Mouse (Mus musculus) urinary bladder, postnatal 10 days (tissue): ENCODE data around the gene Otx1.

Experiments
- DNase-seq: peaks from one replicate; pipeline ENCODE4 v3.0.0; 2022; ENCODE audit warnings: low spot score

The Otx1 gene

DNA sequence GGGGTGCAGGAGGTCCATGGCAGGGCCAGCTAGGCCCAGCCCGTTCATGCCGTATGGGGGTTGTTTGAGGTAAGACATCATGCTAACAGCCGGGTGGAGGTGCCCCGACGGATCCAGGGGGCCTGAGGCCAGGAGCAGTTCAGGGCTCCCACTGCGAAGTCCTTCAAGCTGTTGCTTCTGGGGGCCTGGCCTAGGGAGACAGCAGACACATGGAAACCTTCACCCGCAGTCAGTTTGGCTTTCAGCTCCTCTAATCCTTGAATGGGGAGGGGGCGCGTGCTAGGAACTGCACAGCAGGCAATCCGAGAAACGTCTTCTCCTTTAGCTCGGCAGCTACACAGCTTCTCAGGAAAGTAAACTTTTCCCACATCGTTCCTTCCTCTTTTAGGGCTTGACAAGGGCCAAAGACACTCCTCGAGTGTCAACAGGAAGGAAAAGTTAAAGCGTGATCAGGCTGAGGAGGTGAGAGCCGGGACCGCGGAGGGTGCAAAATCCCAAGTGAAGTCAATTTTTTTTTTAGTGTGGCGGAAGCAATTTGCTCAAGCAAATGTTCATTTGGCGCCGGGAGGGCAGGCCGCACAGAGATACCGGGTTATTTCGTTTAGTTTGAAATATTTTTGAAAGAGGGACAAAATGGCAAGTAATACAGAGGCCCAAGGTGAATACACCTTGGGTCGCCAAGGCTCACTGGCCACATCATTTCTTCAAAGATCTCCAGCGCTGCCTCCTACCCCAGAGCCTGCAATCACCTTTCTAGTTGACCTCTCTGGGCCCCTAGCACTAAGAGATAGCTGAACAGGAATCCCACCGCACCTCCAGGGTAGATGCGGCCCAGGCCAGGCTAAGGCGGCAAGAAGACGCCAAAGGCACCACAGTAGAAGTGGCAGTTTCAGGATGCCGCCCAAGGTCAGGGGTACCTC is 3.0 kb downstream of the Otx1 start:
- DNase-seq = no peak

DNA sequence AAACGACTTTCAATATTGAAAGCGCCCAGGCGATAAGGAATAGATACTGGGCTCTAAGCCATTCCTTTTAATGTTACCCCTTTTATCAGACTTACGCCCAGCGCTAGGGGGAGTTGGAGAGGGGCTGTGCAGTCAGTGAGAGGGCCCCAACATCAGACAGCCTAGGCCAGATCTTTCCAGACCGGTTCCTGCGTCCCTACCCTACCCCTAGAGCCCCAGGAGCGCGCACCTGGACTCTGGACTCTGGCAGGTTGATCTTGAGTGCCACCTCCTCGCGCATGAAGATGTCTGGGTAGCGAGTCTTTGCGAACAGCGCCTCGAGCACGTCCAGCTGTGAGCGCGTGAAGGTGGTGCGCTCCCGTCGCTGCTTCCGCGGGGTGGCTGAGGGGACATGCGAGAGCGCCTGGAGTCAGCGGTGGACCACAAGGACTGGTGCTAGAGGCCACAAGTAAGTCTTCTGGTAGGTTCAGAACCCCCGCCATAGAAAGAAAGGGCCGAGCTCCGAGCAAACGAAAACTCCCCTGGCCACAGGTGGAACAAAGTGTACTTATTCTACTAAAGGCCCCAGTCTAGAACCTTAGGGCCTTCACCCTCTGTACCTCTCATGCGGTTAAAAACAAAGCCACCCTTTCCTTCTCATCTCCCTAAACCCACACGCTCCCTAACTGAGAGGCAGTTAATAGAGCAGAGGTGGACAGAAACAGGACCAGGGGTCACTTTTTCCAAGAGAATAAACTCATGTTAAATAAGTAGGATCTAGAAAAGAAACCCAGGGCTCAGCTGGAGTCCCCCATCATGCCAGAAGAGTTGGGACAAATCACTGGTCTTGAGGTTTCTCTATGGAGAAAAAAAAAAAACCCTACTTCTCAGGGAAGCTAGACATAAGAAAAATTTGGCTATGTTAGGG is 4.3 kb downstream of the Otx1 start:
- no peak for DNase-seq

DNA sequence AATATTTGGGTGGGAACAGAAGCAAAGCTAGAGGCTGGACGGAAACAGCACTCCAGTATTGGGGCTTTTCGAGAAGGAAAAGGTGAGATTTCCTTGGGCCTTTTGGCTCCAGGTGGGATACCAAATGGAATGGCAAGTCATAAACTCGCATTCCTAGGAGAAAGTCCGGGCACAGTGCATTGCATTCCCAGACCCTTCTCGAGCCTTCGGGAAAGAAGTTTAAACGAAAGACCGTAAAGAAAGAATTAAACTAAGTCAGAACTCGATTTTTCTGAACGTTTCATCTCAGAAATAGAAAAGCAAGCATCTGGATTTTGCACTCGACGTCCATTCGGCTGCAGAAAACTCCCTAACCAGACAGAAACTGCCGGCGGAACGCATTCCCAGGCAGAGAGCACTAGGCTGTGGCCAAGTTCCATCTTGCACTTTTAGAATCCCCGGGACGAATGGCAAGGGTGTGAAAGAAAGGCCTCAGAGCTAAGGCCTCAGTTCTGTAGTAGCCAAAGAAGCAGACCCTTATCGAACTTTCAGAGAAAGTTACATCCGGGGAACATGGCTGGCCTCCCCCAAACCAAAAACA is 5.0 kb downstream of the Otx1 start:
- no peak for DNase-seq

DNA sequence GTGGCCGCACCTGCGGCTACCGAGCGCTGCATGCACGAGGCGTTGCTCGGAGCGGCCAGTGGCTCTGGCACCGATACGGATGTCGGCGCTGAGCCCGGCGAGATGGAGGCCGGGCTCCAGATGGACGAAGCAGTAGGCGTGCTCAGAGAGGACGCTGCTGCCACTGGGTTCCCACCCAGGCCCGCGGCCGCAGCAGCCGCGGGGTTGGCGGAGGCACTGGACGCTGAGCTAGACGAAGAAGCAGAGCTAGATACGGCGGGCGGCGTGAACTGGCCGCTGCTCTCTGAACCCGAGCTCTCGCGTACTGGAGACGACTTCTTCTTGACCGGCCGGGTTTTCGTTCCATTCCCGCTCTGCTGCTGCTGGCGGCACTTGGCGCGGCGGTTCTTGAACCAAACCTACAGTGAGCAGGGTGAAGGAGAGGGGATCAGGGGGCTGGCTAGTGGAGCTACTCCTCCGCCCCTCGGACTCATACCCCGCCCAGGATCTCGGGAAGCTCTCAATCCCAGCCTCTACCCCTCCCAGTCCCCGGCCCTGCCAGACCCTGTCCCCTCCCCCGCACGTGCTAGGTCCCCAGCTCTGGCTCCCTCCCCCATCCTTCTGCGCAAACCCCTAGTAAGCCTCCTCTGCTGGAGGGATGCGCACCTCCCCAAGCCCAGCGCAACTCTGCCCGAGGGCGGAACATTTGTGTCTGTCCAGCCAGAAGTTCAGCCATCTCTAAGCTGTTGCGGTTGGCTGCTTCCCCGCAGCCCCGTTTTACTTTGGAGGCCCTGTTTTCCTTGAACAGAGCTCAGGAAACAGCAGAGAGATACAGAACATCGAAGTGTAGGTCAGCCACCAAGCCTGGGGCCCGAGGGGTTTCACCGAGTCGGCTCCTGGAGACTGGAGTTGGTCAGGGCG is 5.8 kb downstream of the Otx1 start:
- no peak for DNase-seq

DNA sequence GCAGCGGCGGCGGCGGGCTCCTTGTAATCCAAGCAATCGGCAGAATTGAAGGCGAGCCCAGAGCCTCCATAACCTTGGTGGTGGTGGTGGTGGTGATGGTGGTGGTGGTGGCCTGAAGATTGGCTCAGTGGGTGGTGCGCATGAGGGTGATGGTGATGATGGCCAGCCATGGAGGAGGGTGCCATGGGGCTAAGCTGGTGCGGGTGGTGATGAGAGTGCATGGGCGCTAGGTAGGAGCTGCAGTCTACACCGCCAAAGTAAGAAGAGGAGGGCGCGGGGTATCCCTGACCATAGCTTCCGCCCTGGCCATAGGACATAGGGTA is 6.4 kb downstream of the Otx1 start:
- DNase-seq = no peak

DNA sequence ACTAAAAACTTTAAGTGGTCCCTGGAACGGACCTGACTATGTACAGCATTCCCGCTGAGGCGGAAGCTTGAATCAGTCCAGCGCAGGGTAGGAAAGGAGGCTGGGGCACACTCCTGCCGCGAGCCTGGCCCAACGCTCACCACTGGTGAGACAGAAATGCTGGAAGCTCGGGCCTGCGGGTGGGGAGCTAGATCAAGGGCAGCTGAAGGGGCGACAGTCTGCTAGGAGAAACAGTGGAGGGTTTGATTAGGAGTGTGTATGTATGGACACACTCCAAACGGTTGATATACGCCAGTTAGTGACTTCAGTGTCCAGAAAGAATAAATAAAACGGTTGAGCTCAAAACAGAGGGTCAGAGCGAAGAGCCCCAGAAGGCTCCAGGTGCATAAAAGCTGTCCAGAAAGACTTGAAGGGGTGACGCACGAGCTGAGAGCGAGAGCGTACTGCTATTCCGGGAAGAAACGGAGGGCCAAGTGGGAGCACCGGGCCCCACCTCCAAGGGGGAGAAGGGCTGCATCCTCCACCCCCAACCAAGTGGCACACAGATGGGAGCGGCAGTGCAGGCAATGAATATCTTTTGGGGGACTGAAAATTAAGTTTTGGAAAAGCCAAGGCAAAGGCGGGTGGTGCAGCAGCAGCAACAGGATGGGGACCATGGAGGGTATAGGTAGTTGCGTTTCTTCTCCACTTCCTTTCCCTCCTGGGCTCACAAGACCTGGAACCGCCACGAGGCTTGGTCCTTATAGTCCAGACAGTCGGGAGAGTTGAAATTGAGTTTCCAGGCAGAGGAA is 7.0 kb downstream of the Otx1 start:
- no peak for DNase-seq

DNA sequence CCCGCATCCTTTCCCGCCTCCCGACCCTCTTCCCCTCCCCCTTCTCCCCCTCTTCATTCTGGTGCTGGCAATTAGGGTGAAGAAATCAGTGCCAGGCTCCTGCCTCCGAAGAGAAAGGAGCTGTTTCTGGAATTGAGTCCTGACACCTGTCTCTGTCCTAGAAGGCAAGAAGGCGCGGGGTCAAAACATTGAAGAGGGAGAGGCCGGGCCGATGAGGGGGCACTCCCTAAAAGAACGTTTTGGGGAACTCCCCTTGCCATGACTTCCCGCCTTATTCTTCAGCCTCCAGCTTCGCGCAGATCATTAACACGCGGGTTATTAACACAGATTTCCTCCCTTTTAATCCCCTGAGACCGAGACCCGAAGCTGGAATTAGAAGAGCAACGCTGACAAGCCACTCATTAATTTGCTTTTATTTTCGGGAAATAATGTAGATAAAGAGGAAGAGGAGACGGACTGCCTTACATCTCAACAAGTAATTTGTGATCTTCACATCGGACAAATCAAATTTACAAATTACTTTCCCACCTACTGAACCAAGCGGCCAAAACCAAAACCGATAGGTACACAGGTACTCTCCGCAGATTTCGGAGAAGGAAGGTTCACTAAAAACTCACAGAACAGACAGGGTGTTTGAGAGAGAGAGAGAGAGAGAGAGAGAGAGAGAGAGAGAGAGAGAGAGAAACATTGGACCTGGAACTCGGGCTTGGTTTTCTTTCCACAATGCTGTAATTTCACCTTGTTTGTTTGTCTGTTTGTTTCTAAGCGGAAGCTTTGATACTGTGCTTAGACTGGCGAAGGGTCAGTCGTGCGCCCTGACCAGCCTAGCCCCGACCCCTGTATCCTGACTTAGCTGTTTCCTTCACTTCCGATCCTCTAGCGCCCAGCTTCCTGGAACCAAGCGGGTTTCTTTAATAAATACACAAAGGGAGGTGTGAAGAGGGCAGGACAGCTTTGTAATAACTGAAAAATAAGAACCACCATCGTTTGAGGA is 8.0 kb downstream of the Otx1 start:
- DNase-seq = no peak

DNA sequence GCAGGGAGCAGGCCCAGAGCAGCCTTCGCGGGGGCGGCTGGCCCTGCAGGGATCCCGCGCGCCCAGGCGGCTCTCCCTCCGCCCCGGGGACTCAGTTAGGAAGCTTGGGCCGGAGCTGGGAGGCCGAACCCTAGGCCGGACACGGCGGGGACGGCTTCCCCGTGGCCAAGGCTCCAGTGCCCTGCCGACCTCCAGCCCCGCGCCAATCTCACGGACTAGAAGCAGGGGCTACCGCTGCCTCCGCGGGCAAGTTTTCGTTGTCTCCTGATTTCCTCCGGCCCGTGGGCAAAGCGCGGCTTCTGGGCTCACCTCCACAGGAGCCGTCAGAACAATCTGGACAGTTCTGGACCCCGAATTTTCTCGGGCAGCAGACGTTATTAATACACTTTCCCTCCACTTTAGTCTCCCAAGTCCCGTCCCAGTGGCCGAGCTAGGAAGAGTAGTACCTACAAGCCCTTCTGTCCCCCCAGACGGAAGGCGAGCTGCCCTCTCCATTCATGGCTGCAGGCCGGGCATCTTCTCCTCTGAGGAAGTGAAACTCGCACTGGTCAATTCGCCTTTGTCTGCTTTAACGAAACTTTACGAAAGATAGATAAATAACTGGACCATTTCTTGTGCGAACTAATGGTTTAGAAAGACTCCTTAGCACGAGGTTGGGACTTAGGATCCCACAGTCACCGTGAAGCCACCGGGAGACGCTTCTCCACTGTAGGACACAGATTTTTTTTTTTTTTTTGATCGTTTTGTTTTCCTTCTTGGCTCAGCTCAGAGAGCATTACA is 8.9 kb downstream of the Otx1 start:
- no peak for DNase-seq

DNA sequence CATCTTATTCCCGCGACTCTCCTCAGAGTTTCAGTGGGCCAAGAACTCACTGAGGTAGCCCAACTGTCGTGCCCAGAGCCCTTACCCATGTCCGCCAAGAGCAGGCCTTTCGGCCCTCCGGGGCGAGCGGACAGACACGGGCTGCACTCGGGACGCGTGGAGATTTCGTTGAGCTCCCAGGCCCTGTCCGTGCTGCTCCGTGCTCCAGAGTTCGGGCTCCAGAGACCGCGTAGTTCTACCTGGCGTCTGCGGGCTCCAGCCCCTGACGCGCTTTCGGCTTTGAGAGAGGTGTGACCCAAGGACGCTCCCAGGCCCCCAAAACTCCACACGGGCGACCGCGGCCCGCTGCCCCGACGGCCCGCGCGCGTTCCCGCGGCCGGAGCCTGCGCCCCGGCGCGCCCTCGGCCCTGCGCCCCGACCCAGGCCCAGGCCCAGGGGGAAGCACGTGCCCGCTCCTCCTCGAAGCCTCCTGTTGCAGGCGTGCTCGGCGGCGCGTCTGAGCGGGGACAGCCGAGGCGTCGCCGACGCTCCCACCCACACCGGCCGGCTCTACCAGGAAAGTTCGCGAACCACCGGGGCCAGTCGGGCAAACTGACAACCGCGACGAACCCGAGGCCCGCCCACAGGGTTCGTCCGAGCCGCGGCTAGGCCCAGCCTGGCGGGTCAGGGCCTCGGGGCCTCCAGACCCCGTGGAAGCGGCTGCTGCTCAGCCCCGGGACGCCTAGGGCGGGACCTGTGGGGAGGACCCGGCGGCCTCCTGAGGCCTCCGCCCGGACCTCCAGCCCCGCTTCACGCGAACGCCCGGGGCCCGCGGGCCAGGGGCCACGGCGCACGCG is 9.7 kb downstream of the Otx1 start:
- no peak for DNase-seq

DNA sequence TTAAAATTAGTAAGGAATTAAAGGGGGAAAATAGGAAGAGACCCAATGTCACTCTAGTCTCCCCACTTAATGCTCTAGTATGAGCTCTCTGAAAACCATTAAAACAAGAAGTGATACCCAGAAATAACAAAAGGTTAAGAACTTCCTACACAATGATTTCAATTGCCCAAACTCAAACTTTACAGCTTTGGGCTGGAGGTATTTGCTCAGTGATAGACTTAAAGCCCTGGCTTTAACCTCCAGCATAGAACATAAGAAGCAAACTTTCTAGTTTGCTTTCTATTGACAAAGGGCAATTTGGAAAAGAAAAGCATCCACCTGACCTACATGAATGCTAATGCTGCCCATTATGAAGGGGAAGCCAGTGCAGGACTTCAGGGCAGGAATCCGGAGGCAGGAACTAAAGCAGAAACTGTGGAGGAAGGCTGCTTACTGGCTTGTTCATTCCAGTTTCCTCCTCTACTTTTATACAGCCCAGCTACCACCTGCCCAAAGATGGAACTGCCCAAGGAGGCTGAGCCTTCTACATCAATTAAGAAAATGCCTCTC is 14.2 kb downstream of the Otx1 start:
- no peak for DNase-seq

DNA sequence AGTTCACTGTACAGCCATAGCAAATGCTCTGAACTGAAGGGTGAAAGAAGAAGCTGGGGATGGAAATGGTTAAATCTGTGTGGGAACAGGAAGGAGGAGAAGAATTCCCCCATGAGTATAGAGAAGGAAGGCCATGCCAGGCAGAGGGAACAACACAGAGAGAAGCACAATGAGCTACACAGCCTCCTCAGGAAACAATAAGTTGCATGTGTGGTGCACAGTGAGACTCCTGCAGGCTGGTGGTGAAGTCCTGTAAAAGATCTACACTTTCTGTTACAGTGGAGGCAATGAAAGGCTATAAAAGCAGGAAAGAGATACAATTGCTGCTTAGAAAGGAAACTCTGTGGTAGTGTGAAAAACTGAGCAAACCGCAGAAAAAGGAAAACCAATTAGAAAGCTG is 17.6 kb downstream of the Otx1 start:
- no peak for DNase-seq

DNA sequence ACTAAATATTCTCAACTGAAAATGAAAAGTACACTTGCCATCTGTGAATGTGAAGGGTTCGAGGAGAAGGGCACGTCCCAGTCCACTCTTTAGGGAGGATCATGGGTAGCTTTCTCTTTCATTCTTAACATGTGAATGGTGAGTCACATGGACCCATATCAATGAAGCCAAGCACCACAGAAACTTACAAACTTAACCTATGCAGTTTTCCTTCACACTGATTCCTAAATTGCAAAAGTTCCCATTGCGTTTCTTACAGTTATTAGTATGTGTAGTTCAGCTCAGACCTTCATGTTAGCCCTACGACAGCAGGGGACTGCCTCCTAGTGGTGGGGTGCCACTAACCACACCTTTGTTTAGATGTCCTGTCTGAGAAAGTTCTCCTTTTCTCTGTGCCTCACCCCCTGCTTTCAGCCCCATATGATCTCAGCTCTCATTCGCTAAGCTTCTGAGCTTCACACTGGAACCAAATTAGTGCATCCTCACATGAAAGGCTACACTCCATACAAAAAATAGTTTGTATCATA is 28.6 kb downstream of the Otx1 start:
- DNase-seq = no peak

DNA sequence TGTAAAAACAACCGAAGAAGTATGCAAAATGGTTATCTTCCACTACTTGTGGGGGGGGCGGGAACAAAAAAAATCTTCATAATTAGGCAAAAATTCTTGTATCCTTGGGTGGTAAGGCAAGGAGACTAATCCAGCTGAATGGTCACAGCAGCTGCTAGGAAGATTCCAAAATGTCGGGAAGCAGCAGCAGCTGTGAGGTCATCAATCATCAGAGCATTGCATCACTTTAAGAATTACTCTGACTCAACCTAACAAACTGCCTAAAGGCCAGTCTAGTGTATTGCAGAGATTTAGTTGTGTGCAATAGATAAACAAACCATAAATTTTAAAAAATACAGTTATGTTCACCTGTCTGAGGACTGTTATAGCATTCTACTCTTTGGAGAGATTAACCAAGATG is 29.1 kb downstream of the Otx1 start:
- DNase-seq = no peak

DNA sequence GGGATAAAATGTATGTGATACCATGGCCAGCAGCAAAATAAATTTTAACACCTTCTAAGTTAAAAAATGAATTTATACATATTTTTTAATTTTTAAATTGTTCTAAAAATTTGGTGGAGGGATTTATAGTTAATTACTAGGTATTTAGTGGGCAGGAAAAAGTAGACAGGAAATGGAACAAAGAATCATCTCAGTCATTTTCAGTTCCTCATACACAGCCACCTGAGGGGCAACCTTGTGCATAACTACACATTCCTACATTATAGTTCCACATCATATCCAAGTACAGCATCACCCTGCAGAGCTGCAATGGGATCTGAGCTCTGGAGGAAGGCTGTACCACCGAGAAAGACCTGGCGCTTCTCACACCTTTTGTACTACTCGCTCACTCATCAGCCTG is 33.8 kb downstream of the Otx1 start:
- no peak for DNase-seq

DNA sequence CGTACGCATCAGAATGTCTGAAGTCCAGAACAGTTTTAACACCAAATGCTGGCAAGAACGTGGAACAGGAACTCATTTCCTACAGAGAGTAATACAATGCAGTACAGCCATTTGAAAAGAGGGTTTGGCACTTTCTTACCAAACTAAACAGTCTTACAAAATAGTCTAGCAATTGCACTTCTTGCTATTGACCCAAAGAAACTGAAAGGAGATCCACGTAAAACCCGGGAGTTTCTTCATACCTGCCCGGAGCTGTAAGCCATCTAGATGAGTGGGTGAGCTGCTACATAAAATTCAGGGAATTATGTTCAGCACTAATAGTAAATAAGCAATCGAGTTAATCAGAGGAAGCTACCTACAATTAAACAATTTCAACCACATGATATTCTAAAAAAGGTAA is 47.5 kb downstream of the Otx1 start:
- DNase-seq = no peak

DNA sequence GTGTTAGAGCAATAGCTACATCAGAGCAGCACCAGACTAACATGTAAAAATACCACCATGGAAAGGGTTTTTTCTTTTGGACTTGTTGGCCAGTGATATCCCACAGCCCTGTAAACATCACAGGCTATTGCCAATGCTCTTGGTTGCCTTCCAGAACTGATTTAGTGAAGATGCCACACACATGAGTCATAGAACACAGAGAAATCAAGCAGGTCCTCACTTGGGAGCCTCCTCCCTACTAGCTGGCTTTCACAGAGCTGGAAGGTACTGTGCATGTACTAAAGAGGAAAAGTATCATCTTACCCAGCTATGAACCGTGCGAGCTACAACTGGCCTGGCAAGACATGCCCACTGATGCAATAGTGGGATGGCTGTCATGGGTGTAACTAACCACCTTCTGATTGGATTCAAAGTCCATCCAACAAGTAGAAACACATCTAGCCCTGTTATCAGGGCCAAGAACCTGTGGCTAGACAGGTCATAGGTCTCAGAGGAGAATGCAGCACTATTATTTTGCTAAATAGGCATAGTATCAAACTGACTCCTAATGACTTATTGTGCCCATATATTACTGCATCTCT is 51.0 kb downstream of the Otx1 start:
- DNase-seq = no peak

DNA sequence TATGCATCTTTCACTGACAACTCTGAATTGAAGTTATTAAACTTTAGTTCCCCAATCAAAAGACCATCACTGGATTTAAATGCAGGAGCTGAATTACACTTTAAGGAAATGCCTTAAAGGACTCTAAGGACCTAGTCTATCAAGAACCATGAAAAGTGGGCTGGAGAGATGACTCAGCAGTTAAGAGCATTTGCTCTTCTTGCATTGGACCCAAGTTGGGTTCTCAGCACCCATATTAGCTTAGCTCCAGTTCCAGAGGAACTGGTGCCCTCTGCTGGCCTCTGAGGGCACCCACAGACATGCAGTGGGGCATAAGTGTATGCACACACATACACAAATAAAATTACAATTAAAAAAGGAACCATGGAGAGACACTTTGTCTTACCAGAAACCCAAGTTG is 52.6 kb downstream of the Otx1 start:
- no peak for DNase-seq
